Mouse (Mus musculus) embryonic facial prominence, embryonic 11.5 days (tissue): ENCODE data around the gene Zfp799. TPM values are rescaled to one million over a fixed set of nuclear protein-coding genes. Genes with fewer than 3 reads are reported as not detected.

Source experiments
- ATAC-seq: fragments of 200-750 bp; cut with Nextera tagmentation; replicated peaks from 2 replicates; pipeline ENCODE4 v1.8.0; 2017; ENCODE audit warnings: low read depth; ENCODE audit not compliant: insufficient number of reproducible peaks, low FRiP score, low TSS enrichment
- DNase-seq: peaks from one replicate; pipeline ENCODE4 v3.0.0-alpha.2; 2015; ENCODE audit warnings: low spot score
- H3K27ac ChIP-seq: fragments of 300-500 bp; sonication (generic); replicated peaks from 2 replicates; pipeline ENCODE4 v1.5.1; 2014; ENCODE audit warnings: mild to moderate bottlenecking, low read depth, low read length, control low read depth
- H3K27me3 ChIP-seq: fragments of 300-500 bp; sonication (generic); 2 replicates; pipeline ENCODE4 v1.6.1; 2014; ENCODE audit warnings: mild to moderate bottlenecking, low read length, moderate library complexity, mixed read lengths; ENCODE audit not compliant: control insufficient read depth, insufficient read depth
- H3K36me3 ChIP-seq: fragments of 300-500 bp; sonication (generic); replicated peaks from 2 replicates; pipeline ENCODE4 v1.6.1; 2014; ENCODE audit warnings: low read depth, mild to moderate bottlenecking, low read length, moderate library complexity, mixed read lengths; ENCODE audit not compliant: control insufficient read depth, insufficient read depth
- H3K4me1 ChIP-seq: fragments of 300-500 bp; sonication (generic); 2 replicates; pipeline ENCODE4 v1.6.1; 2014; ENCODE audit warnings: low read length, mixed read lengths; ENCODE audit not compliant: control insufficient read depth, insufficient read depth
- H3K4me2 ChIP-seq: fragments of 300-500 bp; sonication (generic); 2 replicates; pipeline ENCODE4 v1.6.1; 2014; ENCODE audit warnings: low read depth, mild to moderate bottlenecking, control low read depth, low read length, moderate library complexity
- H3K4me3 ChIP-seq: fragments of 300-500 bp; sonication (generic); 2 replicates; pipeline ENCODE4 v1.5.1; 2014; ENCODE audit warnings: low read depth, low read length, control low read depth
- H3K9ac ChIP-seq: fragments of 300-500 bp; sonication (generic); replicated peaks from 2 replicates; pipeline ENCODE4 v1.6.1; 2014; ENCODE audit warnings: mild to moderate bottlenecking, control low read depth, low read length
- H3K9me3 ChIP-seq: fragments of 300-500 bp; sonication (generic); replicated peaks from 2 replicates; pipeline ENCODE4 v1.6.1; 2016; ENCODE audit warnings: mild to moderate bottlenecking, low read length, inconsistent platforms, mixed read lengths; ENCODE audit not compliant: control insufficient read depth
- WGBS: fragments of 180-500 bp; shearing (Covaris S2); extraction: QIAGEN DNeasy Blood & Tissue Kit; methylation state at CpG from one replicate; pipeline ENCODE4 v1.1.7; 2014; 5-methylcytosine and 5-hydroxymethylcytosine counted together
- polyA plus RNA-seq: library from polyadenylated mRNA; unstranded; fragments of >200 nt; fragmentation: Nextera tagmentation; extraction: Ambion mirVana; gene quantifications from 2 replicates; pipeline ENCODE4 v1.2.1, GENCODE M21; 2014

Zfp799 gene
- polyA plus RNA-seq, 1 experiment from 2014 or later = 17.1 TPM

DNA sequence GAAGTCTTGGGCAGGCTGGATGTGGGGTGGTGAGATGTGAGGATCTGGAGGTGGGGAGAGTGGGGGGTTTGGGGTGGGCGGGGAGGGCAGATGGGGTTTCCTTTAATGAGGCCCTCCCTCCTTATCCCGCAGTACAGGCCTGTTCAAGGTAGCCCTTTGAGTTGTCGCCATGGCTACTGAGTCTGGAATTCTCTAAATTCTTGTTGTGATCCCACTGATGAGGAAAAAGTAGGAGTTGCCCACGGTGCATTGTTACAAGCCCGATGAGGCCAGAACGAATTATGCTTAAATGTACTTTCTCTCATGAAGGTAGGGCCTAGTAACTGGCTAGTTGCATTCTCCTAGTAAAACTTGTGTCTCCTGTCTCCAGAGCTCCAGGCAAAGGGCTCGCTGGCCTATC lies 21.5 kb upstream of the Zfp799 start:
- H3K27ac ChIP-seq = no peak overlapping the region
- no peaks in the 10 kb centered on the region for H3K4me1 ChIP-seq
- H3K9ac ChIP-seq = no peak overlapping the region
- no peaks in the 10 kb centered on the region for H3K27me3 ChIP-seq
- ATAC-seq (0 out of 2 replicates have a peak, but pooled peaks have one; percentile 18), DNase-seq (peak; percentile 13)
- WGBS = 52% methylated on average over 7 of the region's 7 CpGs
- no peaks in the 10 kb centered on the region for H3K9me3 ChIP-seq
- H3K36me3 ChIP-seq = no peaks in the 10 kb centered on the region
- no peak overlapping the region for H3K4me3 ChIP-seq
- H3K4me2 ChIP-seq = no peak overlapping the region

DNA sequence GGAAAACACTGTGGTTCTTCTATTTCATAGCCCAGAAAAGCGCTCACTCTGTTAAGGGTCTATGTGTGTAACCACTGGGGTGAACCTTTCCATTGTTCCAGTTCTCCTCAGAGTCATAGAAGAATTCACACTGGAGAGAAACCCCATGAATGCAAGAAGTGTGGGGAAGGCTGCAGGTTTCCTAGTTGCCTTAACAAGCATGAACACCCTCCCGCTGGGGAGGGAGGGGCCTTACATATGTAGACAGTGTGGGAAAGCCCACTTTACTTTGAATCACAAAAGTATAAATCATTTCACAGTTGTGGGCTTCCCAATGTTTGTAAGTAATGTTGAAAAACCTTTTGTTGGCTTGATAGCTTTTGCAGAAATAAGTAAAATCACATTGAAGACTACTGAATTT lies 11.3 kb upstream of the Zfp799 start:
- ATAC-seq = no peak
- DNase-seq = no peak
- Histone ChIP-seq H3K9me3 (no peaks in the 10 kb centered on the region), H3K4me2 (no peak overlapping the region), H3K27ac (no peak overlapping the region), H3K4me1 (no peaks in the 10 kb centered on the region), H3K36me3 (no peaks in the 10 kb centered on the region), H3K4me3 (no peak overlapping the region), H3K27me3 (no peaks in the 10 kb centered on the region), H3K9ac (no peak overlapping the region)
- 71% methylated on average over 2 of the region's 2 CpGs for WGBS

- DNase-seq (peak; percentile 8), ATAC-seq (no peak)
- H3K4me3 ChIP-seq = no peak overlapping the region
- H3K36me3 ChIP-seq = no peaks in the 10 kb centered on the region
- H3K27ac ChIP-seq = no peak overlapping the region
- H3K4me2 ChIP-seq = no peak overlapping the region; the same call in 1 of the 2 replicates
- H3K4me1 ChIP-seq = no peaks in the 10 kb centered on the region
- H3K27me3 ChIP-seq = no peaks in the 10 kb centered on the region
- no peak overlapping the region for H3K9ac ChIP-seq
- 39% methylated on average over 15 of the region's 15 CpGs for whole genome bisulfite sequencing
- H3K9me3 ChIP-seq = no peaks in the 10 kb centered on the region
Observed at GRCm38 (mm10) chr17:32839083-32839802, 9.2 kb upstream of the Zfp799 start.

GRCm38 (mm10) chr17:32830418-32830782 lies 339 bp upstream of the Zfp799 start:
- no peak overlapping the region; the same call in 1 of the 2 replicates for H3K9ac ChIP-seq
- peak overlapping the region; percentile 91; the same call in 1 of the 2 replicates for H3K4me3 ChIP-seq
- 36% methylated on average over 3 of the region's 3 CpGs for WGBS

GRCm38 (mm10) chr17:32816074-32816784 lies 13.8 kb downstream of the Zfp799 start:
- Histone ChIP-seq H3K36me3 (peaks cover 4% of the 10 kb centered on the region), H3K9me3 (no peaks in the 10 kb centered on the region), H3K4me2 (no peak overlapping the region), H3K4me3 (no peak overlapping the region), H3K9ac (no peak overlapping the region), H3K27ac (no peak overlapping the region), H3K27me3 (no peaks in the 10 kb centered on the region), H3K4me1 (no peaks in the 10 kb centered on the region)
- WGBS = 83% methylated on average over 1 of the region's 1 CpGs
- ATAC-seq = no peak
- DNase-seq = no peak

More at GRCm38 (mm10) chr17:32830418-32830782, 339 bp upstream of the Zfp799 start:
- DNase-seq = no peak
- Histone ChIP-seq H3K4me2 (peak overlapping the region; percentile 66; the same call in 1 of the 2 replicates), H3K27ac (no peak overlapping the region), H3K4me1 (no peaks in the 10 kb centered on the region), H3K9me3 (no peaks in the 10 kb centered on the region), H3K36me3 (no peaks in the 10 kb centered on the region), H3K27me3 (no peaks in the 10 kb centered on the region)
- no peak for ATAC-seq

DNA sequence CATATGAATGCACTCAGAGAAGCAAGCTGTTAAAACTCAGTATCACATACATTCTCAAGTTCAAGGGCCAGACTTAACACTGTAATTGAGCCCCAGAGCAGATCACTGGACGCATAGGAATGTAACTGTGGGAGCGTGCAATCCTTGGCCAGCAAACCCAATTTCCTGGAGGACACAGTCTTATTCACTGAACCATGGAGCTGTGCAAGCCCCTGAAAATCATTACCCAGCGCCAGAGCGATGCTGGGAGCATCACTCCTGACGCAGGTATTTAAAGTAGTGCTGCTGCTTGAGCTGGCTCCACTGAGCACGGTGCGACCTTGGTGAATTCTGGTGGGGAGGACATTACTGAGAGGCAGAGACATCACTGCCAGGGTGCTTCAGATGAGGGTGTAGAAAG lies 15.9 kb downstream of the Zfp799 start:
- no peaks in the 10 kb centered on the region; the same call in none of the 2 replicates for H3K36me3 ChIP-seq
- ATAC-seq = no peak
- H3K27me3 ChIP-seq = no peaks in the 10 kb centered on the region
- no peak overlapping the region for H3K4me3 ChIP-seq
- H3K9me3 ChIP-seq = no peaks in the 10 kb centered on the region
- H3K4me1 ChIP-seq = no peaks in the 10 kb centered on the region
- no peak overlapping the region for H3K27ac ChIP-seq
- no peak for DNase-seq
- 79% methylated on average over 7 of the region's 7 CpGs for WGBS
- H3K9ac ChIP-seq = no peak overlapping the region
- H3K4me2 ChIP-seq = no peak overlapping the region

DNA sequence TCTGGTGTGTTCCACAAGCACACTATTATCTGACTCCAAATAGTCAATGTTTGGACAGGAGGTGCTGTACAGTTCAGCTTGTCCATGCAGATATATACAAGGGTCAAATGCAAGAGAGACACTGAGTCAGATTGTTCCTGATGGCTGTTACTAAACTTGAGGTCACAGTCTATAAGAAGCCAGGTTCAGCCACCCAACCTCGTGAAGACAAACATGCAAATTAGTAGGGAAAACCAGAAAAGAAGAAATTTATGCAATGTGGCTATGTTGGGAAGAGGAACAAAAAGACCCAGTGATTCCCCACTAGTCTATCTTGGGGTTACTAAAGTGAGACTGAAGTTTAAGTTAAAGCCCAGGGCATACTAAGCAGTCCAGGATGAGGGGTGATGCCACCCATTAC lies 19.4 kb downstream of the Zfp799 start:
- no peak overlapping the region for H3K4me2 ChIP-seq
- DNase-seq (no peak), ATAC-seq (no peak)
- no peaks in the 10 kb centered on the region for H3K4me1 ChIP-seq
- no peak overlapping the region for H3K9ac ChIP-seq
- H3K27ac ChIP-seq = no peak overlapping the region
- no peaks in the 10 kb centered on the region for H3K27me3 ChIP-seq
- H3K36me3 ChIP-seq = no peaks in the 10 kb centered on the region
- H3K4me3 ChIP-seq = no peak overlapping the region
- WGBS = 32% methylated on average over 1 of the region's 1 CpGs
- no peaks in the 10 kb centered on the region for H3K9me3 ChIP-seq
